Mouse (Mus musculus): Measurements from ENCODE around the gene Manba. TPM values are rescaled to one million over a fixed set of nuclear protein-coding genes. Genes with fewer than 3 reads are reported as not detected.
"Not testable (repeated sequence)": the region's sequence is repeated elsewhere in the genome, so short reads cannot be mapped to it uniquely, and the experiment has no call there.

The Manba gene
- polyA plus RNA-seq, 1 experiment: not detected

DNA sequence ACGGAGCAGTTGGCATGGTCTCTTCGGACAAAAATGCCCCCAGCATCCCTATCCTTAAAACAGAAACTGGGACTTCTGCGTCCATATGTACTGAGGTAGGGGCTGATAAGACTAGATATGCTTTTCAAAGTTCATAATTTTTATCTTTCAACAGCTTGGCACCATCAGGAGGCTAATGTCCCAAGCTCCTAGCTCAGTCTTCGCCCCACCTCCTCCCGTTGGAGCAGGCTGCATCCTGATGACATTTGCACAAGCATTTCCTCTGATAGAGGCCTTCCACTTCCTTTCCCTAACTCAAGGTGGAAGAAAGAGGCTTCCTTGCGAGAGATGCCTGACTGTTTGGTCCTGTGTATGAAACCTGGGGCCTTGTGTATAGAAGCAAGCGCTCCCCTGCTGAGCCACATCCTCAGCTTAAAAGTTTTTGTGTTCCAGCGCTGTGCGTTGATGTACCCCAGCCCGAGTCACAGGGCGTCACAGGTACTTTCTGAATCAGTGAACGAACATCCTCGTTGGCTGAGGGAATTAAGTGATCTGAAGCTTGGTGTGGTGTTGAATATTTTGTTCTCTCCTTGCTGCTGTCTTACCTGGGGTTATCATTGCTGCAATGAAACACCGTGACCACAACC, 28.5 kb downstream of the Manba start:
- no peaks in the 10 kb centered on the region for H3K27me3 ChIP-seq (ENCODE audit: control insufficient read depth)
- no peak for TF ChIP-seq TAL1 (IDR thresholded peaks at IDR 0.05; ENCODE audit: low read length)
- H3K4me3 ChIP-seq (replicated peaks): no peak overlapping the region
- no peaks in the 10 kb centered on the region for H3K9me3 ChIP-seq (ENCODE audit: control insufficient read depth, low read length)
- peaks cover 8% of the 10 kb centered on the region for H3K4me1 ChIP-seq (ENCODE audit: control insufficient read depth)
- H3K36me3 ChIP-seq (ENCODE audit: control insufficient read depth): no peaks in the 10 kb centered on the region

DNA sequence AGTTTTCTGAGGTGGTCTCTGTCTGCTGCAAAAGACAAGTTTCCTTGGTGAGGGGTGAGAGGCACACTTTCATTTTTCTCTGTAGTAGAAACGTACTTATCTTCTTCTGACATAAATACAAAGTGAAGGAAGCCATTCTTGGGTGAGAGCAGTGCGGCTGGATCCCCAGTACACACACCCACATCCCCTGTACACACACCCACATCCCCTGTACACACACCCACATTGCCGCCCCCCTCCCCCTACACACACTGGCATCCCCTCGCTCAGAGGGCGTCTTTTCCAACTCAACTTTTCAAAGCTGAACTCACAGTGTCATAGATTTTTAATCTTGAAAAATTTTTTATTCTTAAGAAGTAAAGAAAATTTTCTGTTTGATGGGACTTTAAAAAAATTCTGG, 29.8 kb downstream of the Manba start:
- no peaks in the 10 kb centered on the region for H3K9me3 ChIP-seq (ENCODE audit: control insufficient read depth, low read length)
- H3K36me3 ChIP-seq (ENCODE audit: control insufficient read depth): no peaks in the 10 kb centered on the region
- H3K4me1 ChIP-seq (ENCODE audit: control insufficient read depth): peaks cover 8% of the 10 kb centered on the region
- TF ChIP-seq GATA1 (IDR thresholded peaks at IDR 0.05; ENCODE audit: low read length) (no peak), TAL1 (IDR thresholded peaks at IDR 0.05; ENCODE audit: low read length) (no peak)
- H3K27me3 ChIP-seq (ENCODE audit: control insufficient read depth): no peaks in the 10 kb centered on the region
- no peak overlapping the region for H3K4me3 ChIP-seq (replicated peaks)

GRCm38 (mm10) chr3:135516891-135517290, 31.5 kb downstream of the Manba start:
- H3K4me3 ChIP-seq (replicated peaks): no peak overlapping the region
- H3K9me3 ChIP-seq (ENCODE audit: control insufficient read depth, low read length): no peaks in the 10 kb centered on the region
- no peak for TF ChIP-seq TAL1 (IDR thresholded peaks at IDR 0.05; ENCODE audit: low read length)
- no peak for TF ChIP-seq GATA1 (IDR thresholded peaks at IDR 0.05; ENCODE audit: low read length)
- H3K27me3 ChIP-seq (ENCODE audit: control insufficient read depth): no peaks in the 10 kb centered on the region
- H3K4me1 ChIP-seq (ENCODE audit: control insufficient read depth): peaks cover 8% of the 10 kb centered on the region
- no peaks in the 10 kb centered on the region for H3K36me3 ChIP-seq (ENCODE audit: control insufficient read depth)

GRCm38 (mm10) chr3:135518882-135519281, 33.5 kb downstream of the Manba start:
- Histone ChIP-seq H3K36me3 (ENCODE audit: control insufficient read depth) (no peaks in the 10 kb centered on the region), H3K4me1 (ENCODE audit: control insufficient read depth) (peaks cover 8% of the 10 kb centered on the region), H3K4me3 (replicated peaks) (no peak overlapping the region), H3K9me3 (ENCODE audit: control insufficient read depth, low read length) (no peaks in the 10 kb centered on the region), H3K27me3 (ENCODE audit: control insufficient read depth) (no peaks in the 10 kb centered on the region)
- TF ChIP-seq GATA1 (IDR thresholded peaks at IDR 0.05; ENCODE audit: low read length): no peak
- no peak for TF ChIP-seq TAL1 (IDR thresholded peaks at IDR 0.05; ENCODE audit: low read length)

- H3K4me1 ChIP-seq (ENCODE audit: control insufficient read depth): peaks cover 8% of the 10 kb centered on the region
These were observed 34.2 kb downstream of the Manba start for GRCm38 (mm10) chr3:135519584-135519983.

DNA sequence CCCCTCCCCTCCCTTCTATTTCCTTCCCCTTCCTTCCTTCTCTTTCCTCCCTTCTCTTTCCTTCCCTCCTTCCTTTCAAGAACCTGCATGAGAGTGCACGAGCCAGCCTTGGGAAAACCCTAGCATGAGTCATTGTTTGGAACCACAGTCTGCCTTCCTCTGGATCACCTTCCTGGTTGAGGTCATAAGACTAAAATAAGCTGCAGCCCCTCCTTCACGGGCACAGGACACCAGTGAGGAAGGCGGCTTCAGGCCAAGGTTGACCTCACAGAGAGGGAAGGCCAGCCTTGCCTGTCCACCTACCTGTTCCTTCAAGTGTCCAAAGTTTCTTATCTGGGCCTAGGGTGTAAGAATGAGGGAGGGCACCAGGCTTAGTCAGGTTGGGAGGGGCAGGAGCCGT, 36.6 kb downstream of the Manba start:
- Histone ChIP-seq H3K4me3 (replicated peaks) (no peak overlapping the region), H3K9me3 (ENCODE audit: control insufficient read depth, low read length) (no peaks in the 10 kb centered on the region), H3K27me3 (ENCODE audit: control insufficient read depth) (no peaks in the 10 kb centered on the region), H3K36me3 (ENCODE audit: control insufficient read depth) (no peaks in the 10 kb centered on the region), H3K4me1 (ENCODE audit: control insufficient read depth) (peaks cover 4% of the 10 kb centered on the region)
- TF ChIP-seq TAL1 (IDR thresholded peaks at IDR 0.05; ENCODE audit: low read length) (no peak), GATA1 (IDR thresholded peaks at IDR 0.05; ENCODE audit: low read length) (no peak)

More at GRCm38 (mm10) chr3:135519584-135519983, 34.2 kb downstream of the Manba start:
- TF ChIP-seq TAL1 (IDR thresholded peaks at IDR 0.05; ENCODE audit: low read length) (no peak), GATA1 (IDR thresholded peaks at IDR 0.05; ENCODE audit: low read length) (no peak)
- Histone ChIP-seq H3K36me3 (ENCODE audit: control insufficient read depth) (no peaks in the 10 kb centered on the region), H3K27me3 (ENCODE audit: control insufficient read depth) (no peaks in the 10 kb centered on the region), H3K9me3 (ENCODE audit: control insufficient read depth, low read length) (no peaks in the 10 kb centered on the region), H3K4me3 (replicated peaks) (no peak overlapping the region)

GRCm38 (mm10) chr3:135522618-135523355, 37.4 kb downstream of the Manba start:
- Histone ChIP-seq H3K4me1 (ENCODE audit: control insufficient read depth) (no peaks in the 10 kb centered on the region), H3K9me3 (ENCODE audit: control insufficient read depth, low read length) (no peaks in the 10 kb centered on the region), H3K4me3 (replicated peaks) (no peak overlapping the region), H3K27me3 (ENCODE audit: control insufficient read depth) (no peaks in the 10 kb centered on the region), H3K36me3 (ENCODE audit: control insufficient read depth) (no peaks in the 10 kb centered on the region)
- TF ChIP-seq GATA1 (IDR thresholded peaks at IDR 0.05; ENCODE audit: low read length): no peak
- TF ChIP-seq TAL1 (IDR thresholded peaks at IDR 0.05; ENCODE audit: low read length): no peak

DNA sequence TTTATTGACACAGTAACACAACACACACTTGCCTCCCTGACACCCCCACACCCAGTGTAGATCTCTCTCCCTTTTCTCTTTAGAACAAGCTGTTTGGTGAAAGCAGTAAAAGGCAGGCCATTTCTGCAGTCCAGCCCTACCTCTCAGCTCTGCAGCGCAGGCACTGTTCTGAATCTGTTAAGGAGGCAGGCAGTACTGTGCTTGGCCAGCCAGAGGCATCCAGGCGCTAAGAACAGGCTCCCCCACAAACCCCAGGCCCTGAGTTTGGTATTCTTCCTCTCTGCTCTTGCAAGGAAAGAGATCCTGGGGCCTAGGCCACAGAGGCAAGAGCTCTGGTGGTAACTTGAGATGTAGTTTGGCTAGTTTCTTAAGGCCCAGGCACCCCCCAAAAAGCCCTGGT, 39.5 kb downstream of the Manba start:
- H3K4me1 ChIP-seq (ENCODE audit: control insufficient read depth); H3K36me3 ChIP-seq (ENCODE audit: control insufficient read depth); H3K27me3 ChIP-seq (ENCODE audit: control insufficient read depth); H3K4me3 ChIP-seq (replicated peaks); H3K9me3 ChIP-seq (ENCODE audit: control insufficient read depth, low read length): not testable (repeated sequence)

DNA sequence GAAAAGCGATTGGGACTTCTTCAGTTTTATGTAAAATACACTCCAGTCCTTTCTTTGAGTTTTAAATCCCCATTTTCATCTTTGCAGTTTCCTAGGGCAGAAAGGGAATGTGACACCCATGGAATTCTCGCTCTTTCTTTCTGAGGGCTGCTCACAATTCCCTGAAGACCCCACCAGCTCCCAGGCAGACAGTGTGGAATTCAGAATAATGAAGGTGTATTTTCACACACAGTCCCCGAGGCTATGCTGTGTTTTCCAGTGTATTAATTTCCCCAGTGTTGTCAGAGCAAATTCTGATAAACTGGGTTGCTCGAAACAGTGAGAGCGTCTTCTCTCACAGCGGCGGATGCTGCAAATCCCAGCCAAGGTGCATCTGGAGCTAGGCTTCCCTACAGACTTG, 44.3 kb downstream of the Manba start:
- Histone ChIP-seq H3K4me1 (ENCODE audit: control insufficient read depth) (no peaks in the 10 kb centered on the region), H3K27me3 (ENCODE audit: control insufficient read depth) (no peaks in the 10 kb centered on the region), H3K4me3 (replicated peaks) (no peak overlapping the region), H3K36me3 (ENCODE audit: control insufficient read depth) (no peaks in the 10 kb centered on the region), H3K9me3 (ENCODE audit: control insufficient read depth, low read length) (no peaks in the 10 kb centered on the region)
- TF ChIP-seq TAL1 (IDR thresholded peaks at IDR 0.05; ENCODE audit: low read length): no peak
- TF ChIP-seq GATA1 (IDR thresholded peaks at IDR 0.05; ENCODE audit: low read length): no peak
